ENCODE assay signal across 9 mouse cellular contexts in genomic region chr5:122526405-122526804, GRCm38 (mm10). TPM values are rescaled to one million over a fixed set of nuclear protein-coding genes. Genes with fewer than 3 reads are reported as not detected.
DNase-seq lines count a peak whose midpoint lies in the region; ATAC-seq and TF ChIP-seq lines count a peak whose summit lies in the region.
"Had no signal": no experiment of that assay in that cellular context is flagged by ENCODE, and none has a peak within 500 bp of the region (broad histone marks: within the 10 kb centered on the region; RNA-seq: fewer than 3 reads in every experiment).

No protein-coding gene starts in this region.

- H3K27me3 ChIP-seq in kidney, embryonic 16.5 days (ENCODE audit: insufficient read depth, low read length), result no peaks in the 10 kb centered on the region
- no peaks in the 10 kb centered on the region for H3K27me3 ChIP-seq in stomach, postnatal 0 days (ENCODE audit: control insufficient read depth, insufficient read depth, low read length)

- ATAC-seq in kidney, embryonic 16.5 days (ENCODE audit: low FRiP score, low TSS enrichment), result no peak
- no peak for ATAC-seq in stomach, postnatal 0 days (ENCODE audit: low FRiP score, low TSS enrichment)
- ATAC-seq in granulocyte monocyte progenitor cell, adult 5-6 weeks (replicated peaks; ENCODE audit: poor library complexity, severe bottlenecking), result no peak

- peak overlapping the region; percentile 59; the same call in 1 of the 2 replicates for H3K27ac ChIP-seq in kidney, embryonic 16.5 days (ENCODE audit: low read length)
- peak overlapping the region; percentile 96 for H3K27ac ChIP-seq in stomach, postnatal 0 days (replicated peaks)
- H3K27ac ChIP-seq: liver, embryonic 14.5 days had no signal

- 92% methylated on average over 9 of the region's 9 CpGs for WGBS in kidney, embryonic 16.5 days
- WGBS in stomach, postnatal 0 days, result 77% methylated on average over 9 of the region's 9 CpGs

- no peak for TF ChIP-seq CTCF in stomach, postnatal 0 days (IDR thresholded peaks at IDR 0.05; ENCODE audit: low read depth)

- peak; percentile 95 for DNase-seq in heart, adult 11 months
- no peak for DNase-seq in heart, postnatal 25 days (ENCODE audit: low spot score)
- DNase-seq in right cerebral cortex, adult 18-20 months, result peak; percentile 43
- no peak for DNase-seq in right cerebral cortex, postnatal 14 days
- no peak for DNase-seq in stomach, postnatal 0 days (ENCODE audit: low spot score)
- no peak for DNase-seq in urinary bladder, postnatal 36 days (ENCODE audit: low spot score in 2 of 2)

- no peaks in the 10 kb centered on the region; the same call in 1 of the 2 replicates for H3K9me3 ChIP-seq in kidney, embryonic 16.5 days (ENCODE audit: low read length)
- no peaks in the 10 kb centered on the region for H3K9me3 ChIP-seq in stomach, postnatal 0 days (ENCODE audit: control insufficient read depth, low read length)

- H3K36me3 ChIP-seq in kidney, embryonic 16.5 days (ENCODE audit: insufficient read depth, low read length), result 0 out of 2 replicates have a peak, but pooled peaks cover 2% of the 10 kb centered on the region
- no peaks in the 10 kb centered on the region for H3K36me3 ChIP-seq in stomach, postnatal 0 days (ENCODE audit: control insufficient read depth, insufficient read depth, low read length)

- peaks cover 51% of the 10 kb centered on the region for H3K4me1 ChIP-seq in kidney, embryonic 16.5 days (ENCODE audit: insufficient read depth, low read length)
- peaks cover 44% of the 10 kb centered on the region for H3K4me1 ChIP-seq in stomach, postnatal 0 days (replicated peaks; ENCODE audit: control insufficient read depth, insufficient read depth)

- H3K9ac ChIP-seq in kidney, embryonic 16.5 days (replicated peaks; ENCODE audit: low read length), result no peak overlapping the region
- H3K9ac ChIP-seq in stomach, postnatal 0 days (ENCODE audit: low read length), result peak overlapping the region; percentile 18; the same call in 1 of the 2 replicates
- H3K9ac ChIP-seq: liver, embryonic 14.5 days had no signal

- H3K4me3 ChIP-seq in kidney, embryonic 16.5 days (ENCODE audit: low read length), result no peak overlapping the region
- no peak overlapping the region for H3K4me3 ChIP-seq in stomach, postnatal 0 days (ENCODE audit: low read depth, low read length)

- intact Hi-C loops in heart, postnatal 25 days (cut with DNase I), result loop anchor here (1.0 kb wide), 1 partner anchor 94 kb away; no protein-coding TSS in a partner anchor

- no peak for TF ChIP-seq EP300 in stomach, postnatal 0 days (optimal IDR thresholded peaks at IDR 0.05)

- no peak overlapping the region for H3K4me2 ChIP-seq in kidney, embryonic 16.5 days (replicated peaks; ENCODE audit: low read depth, low read length)
- H3K4me2 ChIP-seq in stomach, postnatal 0 days (replicated peaks; ENCODE audit: low read depth), result no peak overlapping the region; the same call in 1 of the 2 replicates

RNA-seq across cellular contexts. Expression of gene Atp2a2, which starts 24.4 kb away (rescaled TPM):
- over 10,000 TPM; 10,772 to 12,207 TPM for total RNA-seq in heart, postnatal 25 days (2021)
- polyA plus RNA-seq in kidney, embryonic 16.5 days (2015; fragmentation: Nextera tagmentation; extraction: Ambion mirVana), result 33.6 and 35.0 TPM in 2 replicates
- 24.0 and 27.0 TPM in 2 replicates for polyA plus RNA-seq in stomach, postnatal 0 days (2015; fragmentation: Nextera tagmentation; extraction: Ambion mirVana)
- total RNA-seq in granulocyte monocyte progenitor cell, adult 5-6 weeks (2014; fragmentation: Nextera tagmentation), result 71.0 and 77.6 TPM in 2 replicates
- total RNA-seq in granulocyte monocyte progenitor cell, adult 5-6 weeks (2017), result 112 and 118 TPM in 2 replicates

Comparison
In these comparisons a context has a peak if more than half of its experiments do, and no peak if none do; other contexts are left out.
1. DNase-seq: peak in heart, adult 11 months (single experiment) and right cerebral cortex, adult 18-20 months (single experiment); none in heart, postnatal 25 days (single experiment), right cerebral cortex, postnatal 14 days (single experiment), stomach, postnatal 0 days (single experiment) and urinary bladder, postnatal 36 days (0 of 2).
2. RNA of gene Atp2a2, which starts 24.4 kb away (total RNA-seq): 10,772 to 12,207 TPM in heart, postnatal 25 days; 71.0 to 118 TPM in granulocyte monocyte progenitor cell, adult 5-6 weeks; every median in the first group is over 10 times any median in the second.